Mouse (Mus musculus): ENCODE measurements around the gene Tmem108. TPM values are rescaled to one million over a fixed set of nuclear protein-coding genes. Genes with fewer than 3 reads are reported as not detected.
A peak's percentile ranks its signal among the peaks of the same experiment; 100 is the strongest.

Gene Tmem108
- polyA plus RNA-seq, 1 experiment from 2014 or later, result 38.0 TPM

- Histone ChIP-seq H3K36me3 (ENCODE audit: control insufficient read depth, insufficient read depth, low read length) (no peaks in the 10 kb centered on the region), H3K4me3 (ENCODE audit: low read depth, low read length) (no peak overlapping the region), H3K9ac (replicated peaks; ENCODE audit: low read depth, low read length) (no peak overlapping the region), H3K27ac (ENCODE audit: low read depth, low read length) (no peak overlapping the region), H3K4me1 (ENCODE audit: control insufficient read depth, insufficient read depth, low read length) (no peaks in the 10 kb centered on the region), H3K9me3 (ENCODE audit: control insufficient read depth, low read length) (no peaks in the 10 kb centered on the region), H3K27me3 (ENCODE audit: control insufficient read depth, insufficient read depth, low read length) (no peaks in the 10 kb centered on the region), H3K4me2 (ENCODE audit: low read depth, low read length) (no peak overlapping the region)
- 100% methylated on average over 1 of the region's 1 CpGs for WGBS
- ATAC-seq (ENCODE audit: low read depth), result no peak
Measured at GRCm38 (mm10) chr9:103459307-103459706, 302.3 kb downstream of the Tmem108 start.

- WGBS, result 70% methylated on average over 6 of the region's 6 CpGs
- Histone ChIP-seq H3K36me3 (ENCODE audit: control insufficient read depth, insufficient read depth, low read length) (no peaks in the 10 kb centered on the region), H3K9ac (replicated peaks; ENCODE audit: low read depth, low read length) (no peak overlapping the region), H3K27ac (ENCODE audit: low read depth, low read length) (no peak overlapping the region), H3K4me2 (ENCODE audit: low read depth, low read length) (no peak overlapping the region), H3K4me3 (ENCODE audit: low read depth, low read length) (no peak overlapping the region), H3K9me3 (ENCODE audit: control insufficient read depth, low read length) (no peaks in the 10 kb centered on the region), H3K27me3 (ENCODE audit: control insufficient read depth, insufficient read depth, low read length) (no peaks in the 10 kb centered on the region), H3K4me1 (ENCODE audit: control insufficient read depth, insufficient read depth, low read length) (no peaks in the 10 kb centered on the region)
- no peak for ATAC-seq (ENCODE audit: low read depth)
Measured at GRCm38 (mm10) chr9:103449651-103450050, 312.0 kb downstream of the Tmem108 start.

- 82% methylated on average over 7 of the region's 7 CpGs for WGBS
- no peaks in the 10 kb centered on the region for H3K27me3 ChIP-seq (ENCODE audit: control insufficient read depth, insufficient read depth, low read length)
- no peak overlapping the region for H3K27ac ChIP-seq (ENCODE audit: low read depth, low read length)
- no peak overlapping the region for H3K9ac ChIP-seq (replicated peaks; ENCODE audit: low read depth, low read length)
- ATAC-seq (ENCODE audit: low read depth), result no peak
- H3K9me3 ChIP-seq (ENCODE audit: control insufficient read depth, low read length), result no peaks in the 10 kb centered on the region
- H3K4me2 ChIP-seq (ENCODE audit: low read depth, low read length), result no peak overlapping the region
- H3K4me3 ChIP-seq (ENCODE audit: low read depth, low read length), result no peak overlapping the region
- no peaks in the 10 kb centered on the region for H3K4me1 ChIP-seq (ENCODE audit: control insufficient read depth, insufficient read depth, low read length)
- H3K36me3 ChIP-seq (ENCODE audit: control insufficient read depth, insufficient read depth, low read length), result no peaks in the 10 kb centered on the region
Measured at GRCm38 (mm10) chr9:103449092-103449491, 312.5 kb downstream of the Tmem108 start.

- no peak overlapping the region for H3K27ac ChIP-seq (ENCODE audit: low read depth, low read length)
- no peak for ATAC-seq (ENCODE audit: low read depth)
- no peaks in the 10 kb centered on the region for H3K9me3 ChIP-seq (ENCODE audit: control insufficient read depth, low read length)
- no peak overlapping the region for H3K4me3 ChIP-seq (ENCODE audit: low read depth, low read length)
- no peaks in the 10 kb centered on the region for H3K36me3 ChIP-seq (ENCODE audit: control insufficient read depth, insufficient read depth, low read length)
- H3K27me3 ChIP-seq (ENCODE audit: control insufficient read depth, insufficient read depth, low read length), result no peaks in the 10 kb centered on the region
- no peak overlapping the region for H3K9ac ChIP-seq (replicated peaks; ENCODE audit: low read depth, low read length)
- WGBS, result 91% methylated on average over 5 of the region's 5 CpGs
- H3K4me1 ChIP-seq (ENCODE audit: control insufficient read depth, insufficient read depth, low read length), result peaks cover 12% of the 10 kb centered on the region
- no peak overlapping the region for H3K4me2 ChIP-seq (ENCODE audit: low read depth, low read length)
Measured at GRCm38 (mm10) chr9:103444656-103445055, 317.0 kb downstream of the Tmem108 start.

GRCm38 (mm10) chr9:103443824-103444185, 317.8 kb downstream of the Tmem108 start:
- WGBS, result 28% methylated on average over 7 of the region's 7 CpGs
- no peak overlapping the region for H3K27ac ChIP-seq (ENCODE audit: low read depth, low read length)
- peaks cover 12% of the 10 kb centered on the region for H3K4me1 ChIP-seq (ENCODE audit: control insufficient read depth, insufficient read depth, low read length)
- H3K27me3 ChIP-seq (ENCODE audit: control insufficient read depth, insufficient read depth, low read length), result no peaks in the 10 kb centered on the region
- H3K4me3 ChIP-seq (ENCODE audit: low read depth, low read length), result no peak overlapping the region
- H3K36me3 ChIP-seq (ENCODE audit: control insufficient read depth, insufficient read depth, low read length), result no peaks in the 10 kb centered on the region
- no peak overlapping the region for H3K9ac ChIP-seq (replicated peaks; ENCODE audit: low read depth, low read length)
- no peak for ATAC-seq (ENCODE audit: low read depth)
- no peak overlapping the region for H3K4me2 ChIP-seq (ENCODE audit: low read depth, low read length)
- no peaks in the 10 kb centered on the region for H3K9me3 ChIP-seq (ENCODE audit: control insufficient read depth, low read length)

- WGBS, result 26% methylated on average over 13 of the region's 13 CpGs
- peak; percentile 68; the same call in 1 of the 2 replicates for ATAC-seq (ENCODE audit: low read depth)
- H3K4me3 ChIP-seq (ENCODE audit: low read depth, low read length), result no peak overlapping the region
- H3K4me1 ChIP-seq (ENCODE audit: control insufficient read depth, insufficient read depth, low read length), result peaks cover 12% of the 10 kb centered on the region
- H3K4me2 ChIP-seq (ENCODE audit: low read depth, low read length), result no peak overlapping the region
- no peaks in the 10 kb centered on the region for H3K27me3 ChIP-seq (ENCODE audit: control insufficient read depth, insufficient read depth, low read length)
- H3K9ac ChIP-seq (replicated peaks; ENCODE audit: low read depth, low read length), result no peak overlapping the region
- no peak overlapping the region for H3K27ac ChIP-seq (ENCODE audit: low read depth, low read length)
- H3K36me3 ChIP-seq (ENCODE audit: control insufficient read depth, insufficient read depth, low read length), result no peaks in the 10 kb centered on the region
- no peaks in the 10 kb centered on the region for H3K9me3 ChIP-seq (ENCODE audit: control insufficient read depth, low read length)
Measured at GRCm38 (mm10) chr9:103443121-103443823, 318.4 kb downstream of the Tmem108 start.

- peaks cover 12% of the 10 kb centered on the region for H3K4me1 ChIP-seq (ENCODE audit: control insufficient read depth, insufficient read depth, low read length)
- H3K9me3 ChIP-seq (ENCODE audit: control insufficient read depth, low read length), result no peaks in the 10 kb centered on the region
- H3K4me2 ChIP-seq (ENCODE audit: low read depth, low read length), result no peak overlapping the region
- H3K36me3 ChIP-seq (ENCODE audit: control insufficient read depth, insufficient read depth, low read length), result no peaks in the 10 kb centered on the region
- H3K9ac ChIP-seq (replicated peaks; ENCODE audit: low read depth, low read length), result no peak overlapping the region
- no peak for ATAC-seq (ENCODE audit: low read depth)
- no peaks in the 10 kb centered on the region for H3K27me3 ChIP-seq (ENCODE audit: control insufficient read depth, insufficient read depth, low read length)
- no peak overlapping the region for H3K4me3 ChIP-seq (ENCODE audit: low read depth, low read length)
- WGBS, result 54% methylated on average over 3 of the region's 3 CpGs
- H3K27ac ChIP-seq (ENCODE audit: low read depth, low read length), result no peak overlapping the region
Measured at GRCm38 (mm10) chr9:103440597-103440996, 321.0 kb downstream of the Tmem108 start.

GRCm38 (mm10) chr9:103437104-103437503, 324.5 kb downstream of the Tmem108 start:
- 71% methylated on average over 5 of the region's 5 CpGs for WGBS
- H3K27ac ChIP-seq (ENCODE audit: low read depth, low read length), result no peak overlapping the region
- H3K9me3 ChIP-seq (ENCODE audit: control insufficient read depth, low read length), result no peaks in the 10 kb centered on the region
- ATAC-seq (ENCODE audit: low read depth), result no peak
- H3K4me3 ChIP-seq (ENCODE audit: low read depth, low read length), result no peak overlapping the region
- no peaks in the 10 kb centered on the region for H3K27me3 ChIP-seq (ENCODE audit: control insufficient read depth, insufficient read depth, low read length)
- H3K4me2 ChIP-seq (ENCODE audit: low read depth, low read length), result no peak overlapping the region
- H3K4me1 ChIP-seq (ENCODE audit: control insufficient read depth, insufficient read depth, low read length), result no peaks in the 10 kb centered on the region; the same call in 1 of the 2 replicates
- H3K36me3 ChIP-seq (ENCODE audit: control insufficient read depth, insufficient read depth, low read length), result no peaks in the 10 kb centered on the region
- H3K9ac ChIP-seq (replicated peaks; ENCODE audit: low read depth, low read length), result no peak overlapping the region

- H3K9me3 ChIP-seq (ENCODE audit: control insufficient read depth, low read length), result no peaks in the 10 kb centered on the region
- no peak overlapping the region for H3K4me3 ChIP-seq (ENCODE audit: low read depth, low read length)
- H3K27me3 ChIP-seq (ENCODE audit: control insufficient read depth, insufficient read depth, low read length), result no peaks in the 10 kb centered on the region
- WGBS, result 55% methylated on average over 4 of the region's 4 CpGs
- no peaks in the 10 kb centered on the region for H3K36me3 ChIP-seq (ENCODE audit: control insufficient read depth, insufficient read depth, low read length)
- ATAC-seq (ENCODE audit: low read depth), result no peak
- no peak overlapping the region for H3K4me2 ChIP-seq (ENCODE audit: low read depth, low read length)
- H3K27ac ChIP-seq (ENCODE audit: low read depth, low read length), result no peak overlapping the region
- H3K4me1 ChIP-seq (ENCODE audit: control insufficient read depth, insufficient read depth, low read length), result no peaks in the 10 kb centered on the region; the same call in 1 of the 2 replicates
- no peak overlapping the region for H3K9ac ChIP-seq (replicated peaks; ENCODE audit: low read depth, low read length)
Measured at GRCm38 (mm10) chr9:103434116-103434515, 327.5 kb downstream of the Tmem108 start.
